Mouse (Mus musculus) hindbrain, embryonic 16.5 days (tissue): ENCODE data around the gene Strip2. TPM values are rescaled to one million over a fixed set of nuclear protein-coding genes. Genes with fewer than 3 reads are reported as not detected.

Source experiments
- ATAC-seq: fragments of 200-750 bp; cut with Nextera tagmentation; 2 replicates; pipeline ENCODE4 v1.8.0; 2017; ENCODE audit warnings: moderate TSS enrichment, moderate library complexity
- H3K27ac ChIP-seq: fragments of 300-500 bp; sonication (generic); 2 replicates; pipeline ENCODE4 v1.5.1; 2014; ENCODE audit warnings: low read depth, mild to moderate bottlenecking, control low read depth, low read length, moderate library complexity
- H3K27me3 ChIP-seq: fragments of 300-500 bp; sonication (generic); replicated peaks from 2 replicates; pipeline ENCODE4 v1.6.1; 2014; ENCODE audit warnings: low read length; ENCODE audit not compliant: control insufficient read depth, insufficient read depth
- H3K36me3 ChIP-seq: fragments of 300-500 bp; sonication (generic); 2 replicates; pipeline ENCODE4 v1.6.1; 2014; ENCODE audit warnings: mild to moderate bottlenecking, low read length, moderate library complexity, mixed read lengths; ENCODE audit not compliant: control insufficient read depth, insufficient read depth
- H3K4me1 ChIP-seq: fragments of 300-500 bp; sonication (generic); 2 replicates; pipeline ENCODE4 v1.6.1; 2014; ENCODE audit warnings: low read depth, low read length; ENCODE audit not compliant: control insufficient read depth, insufficient read depth
- H3K4me2 ChIP-seq: fragments of 300-500 bp; sonication (generic); 2 replicates; pipeline ENCODE4 v1.6.1; 2014; ENCODE audit warnings: mild to moderate bottlenecking, low read length, control low read depth, moderate library complexity
- H3K4me3 ChIP-seq: fragments of 300-500 bp; sonication (generic); 2 replicates; pipeline ENCODE4 v1.5.1; 2014; ENCODE audit warnings: mild to moderate bottlenecking, low read length, control low read depth, moderate library complexity
- H3K9ac ChIP-seq: fragments of 300-500 bp; sonication (generic); 2 replicates; pipeline ENCODE4 v1.6.1; 2014; ENCODE audit warnings: low read depth, mild to moderate bottlenecking, control low read depth, low read length, moderate library complexity
- H3K9me3 ChIP-seq: fragments of 300-500 bp; sonication (generic); 2 replicates; pipeline ENCODE4 v1.6.1; 2014; ENCODE audit warnings: mild to moderate bottlenecking, low read length, moderate library complexity; ENCODE audit not compliant: control insufficient read depth
- WGBS: fragments of 180-500 bp; shearing (Covaris S2); extraction: QIAGEN DNeasy Blood & Tissue Kit; methylation state at CpG from one replicate; pipeline ENCODE4 v1.1.7; 2014; 5-methylcytosine and 5-hydroxymethylcytosine counted together
- polyA plus RNA-seq: library from polyadenylated mRNA; unstranded; fragments of >200 nt; fragmentation: Nextera tagmentation; extraction: Ambion mirVana; gene quantifications from 2 replicates; pipeline ENCODE4 v1.2.1, GENCODE M21; 2015

Gene Strip2
- polyA plus RNA-seq, 1 experiment from 2014 or later = 8.6 TPM

DNA sequence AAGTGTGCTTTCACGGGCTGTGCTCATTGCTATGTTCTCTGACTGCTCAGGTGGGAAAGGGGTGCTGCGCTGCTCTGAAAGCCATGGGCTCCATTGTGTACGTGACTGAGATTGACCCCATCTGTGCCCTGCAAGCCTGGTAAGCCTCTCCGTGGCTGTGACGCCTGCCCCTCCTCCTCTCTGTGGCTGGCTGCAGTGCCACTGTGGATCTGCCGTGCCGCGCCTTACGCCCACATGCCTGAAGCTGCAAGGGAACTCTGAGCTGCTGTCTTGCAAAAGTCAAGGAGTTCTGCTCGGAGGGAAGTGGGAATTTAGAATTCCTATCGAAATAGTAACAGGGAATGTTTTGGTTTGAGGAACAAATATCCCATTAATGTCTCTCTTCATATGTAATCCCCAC is 25.7 kb upstream of the Strip2 start:
- ATAC-seq = no peak
- 66% methylated on average over 11 of the region's 11 CpGs for WGBS
- H3K27ac ChIP-seq = no peak overlapping the region

DNA sequence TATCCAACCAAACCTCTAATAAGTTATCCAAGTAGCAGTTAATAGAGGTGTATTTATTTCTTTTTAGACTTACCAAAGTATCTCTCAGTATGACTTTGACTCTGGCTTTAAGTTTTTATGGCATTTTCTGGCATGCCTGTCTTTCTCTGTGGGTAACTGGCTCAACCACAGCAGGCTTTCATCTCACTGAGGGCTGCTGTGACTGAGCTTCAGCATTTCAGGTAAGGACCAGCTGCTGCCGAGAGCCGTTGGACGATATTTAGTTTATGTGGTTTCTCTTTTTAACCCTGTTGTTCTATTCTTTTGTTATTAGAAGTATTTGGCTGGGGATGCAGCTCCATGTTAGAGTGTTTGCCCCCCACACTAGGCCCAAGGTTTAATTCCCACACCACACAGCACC is 19.8 kb upstream of the Strip2 start:
- no peak for ATAC-seq
- 95% methylated on average over 3 of the region's 3 CpGs for WGBS
- H3K27ac ChIP-seq = no peak overlapping the region
- no peak overlapping the region for H3K9ac ChIP-seq
- H3K4me1 ChIP-seq = no peaks in the 10 kb centered on the region
- H3K27me3 ChIP-seq = no peaks in the 10 kb centered on the region
- no peaks in the 10 kb centered on the region for H3K9me3 ChIP-seq
- no peak overlapping the region for H3K4me2 ChIP-seq
- no peaks in the 10 kb centered on the region; the same call in 1 of the 2 replicates for H3K36me3 ChIP-seq
- H3K4me3 ChIP-seq = no peak overlapping the region

More for the DNA sequence above, 25.7 kb upstream of the Strip2 start:
- H3K4me3 ChIP-seq = no peak overlapping the region
- H3K27me3 ChIP-seq = no peaks in the 10 kb centered on the region
- no peak overlapping the region for H3K4me2 ChIP-seq
- H3K9ac ChIP-seq = no peak overlapping the region
- H3K36me3 ChIP-seq = peaks cover 6% of the 10 kb centered on the region
- no peaks in the 10 kb centered on the region for H3K4me1 ChIP-seq
- no peaks in the 10 kb centered on the region for H3K9me3 ChIP-seq

DNA sequence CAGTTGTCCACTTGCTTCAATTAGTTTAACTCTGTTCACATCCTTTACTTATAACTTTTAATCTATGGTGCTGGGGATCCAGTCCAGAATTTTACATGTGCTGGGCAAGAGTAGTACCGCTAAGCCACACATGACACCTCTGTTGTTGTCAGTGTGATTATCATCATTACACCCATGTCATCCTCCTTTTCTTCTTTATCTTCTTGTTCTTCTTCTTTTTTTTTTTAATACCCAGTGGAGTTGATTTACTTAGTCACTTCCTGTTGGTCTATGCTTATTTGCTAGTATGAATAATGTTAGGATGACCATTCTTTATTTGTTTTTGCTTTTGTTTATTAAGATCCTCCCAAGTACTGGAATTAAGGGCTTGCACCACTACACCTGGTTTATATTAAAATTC is 15.4 kb upstream of the Strip2 start:
- 97% methylated on average over 1 of the region's 1 CpGs for WGBS
- H3K4me1 ChIP-seq = no peaks in the 10 kb centered on the region
- no peaks in the 10 kb centered on the region for H3K9me3 ChIP-seq
- no peak overlapping the region for H3K27ac ChIP-seq
- H3K9ac ChIP-seq = no peak overlapping the region
- H3K4me3 ChIP-seq = no peak overlapping the region
- no peaks in the 10 kb centered on the region for H3K27me3 ChIP-seq
- no peaks in the 10 kb centered on the region; the same call in 1 of the 2 replicates for H3K36me3 ChIP-seq
- no peak for ATAC-seq
- H3K4me2 ChIP-seq = no peak overlapping the region

DNA sequence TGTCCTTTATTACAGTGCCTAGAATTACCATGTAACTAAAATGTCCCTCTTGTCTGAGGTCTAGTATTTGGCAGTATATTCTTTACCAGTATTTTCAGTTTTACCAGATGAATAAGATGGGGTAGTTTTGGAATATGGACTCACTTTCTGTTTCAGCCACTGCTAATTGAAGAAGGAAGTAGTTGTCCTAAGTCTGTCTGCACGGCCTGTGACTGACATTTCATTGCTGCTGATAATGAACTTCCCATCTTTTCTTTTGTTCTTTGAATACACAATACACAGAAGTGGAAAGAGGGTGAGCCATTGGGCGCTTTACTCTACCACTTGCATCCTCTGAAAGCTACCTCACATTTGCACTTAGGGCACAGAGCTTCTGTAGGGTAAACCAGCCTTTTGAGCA is 14.6 kb upstream of the Strip2 start:
- WGBS = 74% methylated on average over 2 of the region's 2 CpGs
- H3K27ac ChIP-seq = no peak overlapping the region
- H3K4me1 ChIP-seq = no peaks in the 10 kb centered on the region
- no peaks in the 10 kb centered on the region; the same call in none of the 2 replicates for H3K36me3 ChIP-seq
- H3K9ac ChIP-seq = no peak overlapping the region
- H3K4me3 ChIP-seq = no peak overlapping the region
- no peaks in the 10 kb centered on the region for H3K27me3 ChIP-seq
- H3K9me3 ChIP-seq = no peaks in the 10 kb centered on the region
- no peak overlapping the region for H3K4me2 ChIP-seq
- no peak for ATAC-seq

DNA sequence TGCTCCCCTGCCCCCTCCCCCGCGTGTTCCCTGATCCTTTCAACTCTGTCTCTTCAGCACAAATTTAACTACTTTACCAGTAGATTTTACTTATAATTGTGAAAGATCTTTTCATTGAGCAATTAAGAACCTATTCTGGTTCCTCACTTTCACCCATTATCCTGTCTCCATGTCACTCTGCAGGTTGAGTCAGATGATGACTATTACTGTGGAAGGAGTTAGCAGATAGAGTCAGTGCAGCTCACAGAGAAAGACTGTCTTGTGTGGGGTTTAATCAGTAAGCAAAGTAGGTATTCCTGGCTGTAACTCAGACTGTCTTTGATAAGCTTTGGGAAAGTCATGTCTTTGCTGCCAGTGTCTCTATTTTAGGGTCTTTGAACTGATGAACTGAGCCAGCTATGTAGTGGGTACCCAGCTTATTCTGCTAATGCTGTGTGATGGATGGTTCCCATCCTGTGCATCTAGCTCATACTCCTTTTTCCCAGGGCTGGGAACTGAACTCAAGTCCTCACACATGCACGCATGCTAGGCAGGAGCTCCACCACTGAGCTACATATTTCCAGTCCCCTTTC is 13.4 kb upstream of the Strip2 start:
- Histone ChIP-seq H3K27me3 (no peaks in the 10 kb centered on the region), H3K27ac (no peak overlapping the region), H3K4me3 (no peak overlapping the region), H3K4me1 (no peaks in the 10 kb centered on the region), H3K4me2 (no peak overlapping the region), H3K36me3 (peaks cover 3% of the 10 kb centered on the region), H3K9ac (no peak overlapping the region), H3K9me3 (no peaks in the 10 kb centered on the region)
- no peak for ATAC-seq
- 95% methylated on average over 3 of the region's 3 CpGs for WGBS

DNA sequence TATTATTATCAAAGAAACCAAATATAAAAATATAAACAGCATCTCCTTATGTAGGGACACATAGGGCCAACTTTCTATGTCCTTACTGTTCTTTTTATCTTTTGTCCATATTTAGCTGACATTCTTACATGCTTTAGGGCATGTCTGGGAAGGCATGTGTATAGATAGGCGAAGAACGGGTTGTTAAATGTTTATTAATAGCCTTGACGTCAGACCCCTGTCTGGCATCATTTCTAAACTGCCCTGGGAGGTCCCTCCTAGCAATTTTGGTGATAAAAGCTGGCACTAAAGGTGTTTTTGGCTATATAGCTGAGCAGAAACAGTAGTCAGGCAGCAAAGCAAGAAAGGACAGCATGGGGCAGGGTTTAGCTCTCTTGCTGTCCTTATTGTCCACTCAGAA is 12.5 kb upstream of the Strip2 start:
- Histone ChIP-seq H3K4me1 (no peaks in the 10 kb centered on the region), H3K36me3 (peaks cover 6% of the 10 kb centered on the region), H3K4me3 (no peak overlapping the region), H3K27ac (no peak overlapping the region), H3K4me2 (no peak overlapping the region), H3K27me3 (no peaks in the 10 kb centered on the region), H3K9me3 (no peaks in the 10 kb centered on the region), H3K9ac (no peak overlapping the region)
- WGBS = 78% methylated on average over 3 of the region's 3 CpGs
- ATAC-seq = no peak

DNA sequence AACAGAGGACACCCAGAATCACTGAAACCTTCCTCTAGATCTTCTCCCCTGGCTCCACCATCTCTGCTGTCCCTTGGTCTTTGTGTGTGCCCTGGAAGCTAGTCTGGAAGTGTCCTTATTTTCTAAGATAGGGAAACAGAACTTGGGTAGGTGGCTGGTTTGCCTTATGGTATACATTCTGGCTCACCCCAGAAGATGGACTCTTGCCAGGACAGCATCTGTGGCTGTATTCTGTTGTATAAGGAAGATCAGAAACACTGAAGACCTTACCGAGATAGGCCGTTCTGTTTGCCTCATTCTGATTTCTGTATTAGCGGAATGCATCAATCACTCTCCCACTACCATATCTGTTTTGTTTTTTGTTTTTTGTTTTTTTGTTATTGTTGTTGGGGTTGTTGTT is 6.2 kb upstream of the Strip2 start:
- no peak overlapping the region for H3K4me3 ChIP-seq
- H3K27me3 ChIP-seq = no peaks in the 10 kb centered on the region
- H3K27ac ChIP-seq = no peak overlapping the region
- no peak overlapping the region for H3K4me2 ChIP-seq
- no peak overlapping the region for H3K9ac ChIP-seq
- H3K4me1 ChIP-seq = no peaks in the 10 kb centered on the region
- peaks cover 18% of the 10 kb centered on the region for H3K36me3 ChIP-seq
- no peak for ATAC-seq
- H3K9me3 ChIP-seq = no peaks in the 10 kb centered on the region
- WGBS = 82% methylated on average over 3 of the region's 3 CpGs

DNA sequence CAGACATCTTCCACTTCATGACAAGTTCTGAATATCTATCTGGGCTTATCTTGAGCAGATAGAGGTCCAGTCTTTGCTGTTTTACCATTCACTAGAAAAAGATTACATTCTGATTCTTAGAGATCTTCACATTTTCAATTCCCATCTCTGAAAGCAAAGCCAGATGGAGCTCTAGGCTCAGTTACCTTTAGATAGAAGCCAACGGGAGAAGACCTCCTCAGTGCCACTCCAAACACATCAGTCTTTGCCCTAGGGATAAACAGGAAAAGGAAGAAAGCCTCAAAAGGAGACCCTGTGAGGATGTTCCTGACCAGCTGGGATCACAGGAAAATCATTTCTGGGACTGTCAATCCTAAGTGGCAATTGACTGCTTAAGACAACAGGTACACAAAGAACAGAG is 3.1 kb upstream of the Strip2 start:
- no peaks in the 10 kb centered on the region for H3K9me3 ChIP-seq
- peaks cover 8% of the 10 kb centered on the region for H3K4me1 ChIP-seq
- no peak overlapping the region for H3K4me2 ChIP-seq
- no peak overlapping the region for H3K9ac ChIP-seq
- ATAC-seq = no peak
- WGBS = 31% methylated on average over 1 of the region's 1 CpGs
- no peak overlapping the region for H3K27ac ChIP-seq
- H3K36me3 ChIP-seq = peaks cover 16% of the 10 kb centered on the region
- H3K4me3 ChIP-seq = no peak overlapping the region
- H3K27me3 ChIP-seq = peaks cover 4% of the 10 kb centered on the region

DNA sequence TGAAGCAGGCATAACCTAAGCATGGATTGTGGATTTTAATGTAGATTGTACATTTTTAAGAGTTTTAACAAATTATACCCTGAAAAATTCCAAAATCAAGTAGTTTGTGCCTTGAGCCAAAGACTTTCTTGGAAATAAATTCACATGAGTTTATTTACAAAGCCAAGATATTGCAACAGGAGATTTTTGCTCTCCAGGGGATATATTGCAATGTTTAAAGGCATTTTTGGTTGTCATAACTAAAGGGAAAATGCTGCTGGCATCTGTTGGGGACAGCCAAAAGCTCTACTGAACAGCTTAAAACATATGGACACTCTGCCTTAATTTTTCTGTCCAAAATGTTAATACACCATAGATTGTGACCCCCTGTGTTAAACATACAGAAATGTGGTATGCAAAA is 2.7 kb upstream of the Strip2 start:
- no peak overlapping the region for H3K27ac ChIP-seq
- H3K4me3 ChIP-seq = no peak overlapping the region
- H3K36me3 ChIP-seq = peaks cover 14% of the 10 kb centered on the region
- no peaks in the 10 kb centered on the region for H3K9me3 ChIP-seq
- peaks cover 8% of the 10 kb centered on the region for H3K4me1 ChIP-seq
- H3K9ac ChIP-seq = no peak overlapping the region
- peaks cover 7% of the 10 kb centered on the region for H3K27me3 ChIP-seq
- no peak overlapping the region for H3K4me2 ChIP-seq
- ATAC-seq = no peak

DNA sequence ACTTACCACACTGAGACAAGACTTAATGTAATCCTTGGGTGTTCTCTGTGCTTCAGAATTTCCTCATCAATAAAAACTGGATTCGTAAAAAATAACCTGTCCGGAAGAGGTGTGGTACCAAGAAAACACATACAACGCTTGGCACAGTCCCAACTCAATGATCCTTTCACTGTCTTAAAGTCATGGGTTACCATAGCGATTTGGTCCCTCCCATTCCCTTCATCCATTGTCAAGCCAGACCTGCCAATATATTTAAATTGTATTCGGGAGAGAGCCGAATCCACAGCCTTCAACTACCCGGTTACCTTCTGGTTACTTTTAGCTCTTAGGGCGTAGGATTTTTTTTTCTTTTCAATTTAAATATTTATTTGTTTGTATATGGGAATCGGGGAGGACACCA is 976 bp upstream of the Strip2 start:
- H3K4me2 ChIP-seq = no peak overlapping the region
- H3K27ac ChIP-seq = no peak overlapping the region
- peaks cover 7% of the 10 kb centered on the region for H3K27me3 ChIP-seq
- no peak overlapping the region for H3K4me3 ChIP-seq
- ATAC-seq = no peak
- peaks cover 8% of the 10 kb centered on the region for H3K4me1 ChIP-seq
- H3K36me3 ChIP-seq = no peaks in the 10 kb centered on the region
- no peak overlapping the region for H3K9ac ChIP-seq
- H3K9me3 ChIP-seq = no peaks in the 10 kb centered on the region
- WGBS = 30% methylated on average over 9 of the region's 9 CpGs
